Mouse (Mus musculus) common myeloid progenitor, adult 5-6 weeks (primary cell): Measurements from ENCODE around the gene Cmklr1. TPM values are rescaled to one million over a fixed set of nuclear protein-coding genes. Genes with fewer than 3 reads are reported as not detected.
A peak's percentile ranks its signal among the peaks of the same experiment; 100 is the strongest.

Experiments
- ATAC-seq: replicated peaks from 2 replicates; pipeline ENCODE4 v1.8.0; 2016; ENCODE audit warnings: low read depth, mild to moderate bottlenecking, moderate TSS enrichment, inconsistent platforms; ENCODE audit not compliant: poor library complexity, severe bottlenecking
- total RNA-seq: library from RNA; stranded (forward); fragments of 200-1000, 187-1606 nt; gene quantifications from 2 replicates; pipeline ENCODE4 v1.2.3, GENCODE M21; 2017

Gene Cmklr1
- total RNA-seq, 1 experiment from 2014 or later = 0.27 TPM

DNA sequence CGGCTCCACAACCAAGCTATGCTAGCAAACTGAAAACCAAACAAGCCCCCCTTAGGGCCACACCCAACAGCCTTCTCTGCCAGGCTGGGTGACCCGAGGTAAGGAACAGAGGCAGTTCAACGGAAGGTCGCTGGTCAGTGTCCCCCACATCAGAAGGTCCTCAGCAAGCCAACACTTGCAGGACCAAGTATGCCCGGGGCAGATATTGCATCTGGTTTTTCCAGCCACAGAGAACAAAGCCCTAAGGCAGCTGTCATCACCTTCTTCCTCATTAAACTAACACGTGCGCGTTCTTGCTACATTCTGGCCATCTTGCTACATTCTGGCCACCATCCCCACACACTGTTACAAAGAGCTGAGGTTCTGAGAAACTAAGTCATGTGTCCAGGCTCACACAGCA is 23.9 kb downstream of the Cmklr1 start:
- ATAC-seq = peak; percentile 39; the same call in 1 of the 2 replicates

DNA sequence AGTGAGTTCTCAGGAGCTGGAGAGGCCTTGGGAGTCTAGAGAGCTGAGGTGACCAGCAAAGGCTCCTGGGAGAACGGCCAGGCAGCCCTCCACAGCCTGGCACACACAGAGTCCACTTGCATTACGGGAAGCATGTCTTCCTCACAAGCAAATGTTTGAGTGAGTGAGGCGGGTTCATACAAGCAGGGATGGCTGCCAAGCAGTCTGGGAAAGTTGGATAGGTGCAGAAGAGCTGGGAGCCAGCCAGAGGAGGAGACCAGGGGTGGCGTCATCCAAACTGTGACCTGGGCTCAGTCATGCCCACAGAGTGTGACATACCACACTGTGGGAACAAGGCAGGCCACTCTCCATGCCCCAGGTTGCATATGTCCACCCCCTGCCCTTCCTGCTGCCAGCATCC is 25.2 kb downstream of the Cmklr1 start:
- ATAC-seq = no peak

DNA sequence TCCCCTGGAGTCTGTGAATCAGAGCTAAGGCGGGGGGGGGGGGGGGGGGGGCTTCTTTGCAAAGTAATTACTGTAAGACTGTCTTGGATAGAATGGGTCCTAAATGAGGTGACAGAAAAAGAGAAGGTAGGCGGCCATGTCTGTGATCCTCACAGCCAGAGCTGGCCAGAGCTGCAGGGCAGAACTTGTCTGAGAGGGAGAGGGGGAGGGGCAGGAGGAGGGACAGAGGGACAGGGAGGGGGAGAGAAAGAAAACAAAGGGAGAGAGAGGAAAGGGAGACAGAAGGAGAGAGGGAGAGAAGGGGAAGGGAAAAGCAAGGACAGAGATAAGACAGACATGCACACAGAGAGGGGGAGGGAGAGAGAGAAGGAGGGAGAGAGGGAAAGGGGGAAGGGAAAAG is 27.2 kb downstream of the Cmklr1 start:
- ATAC-seq = no peak

DNA sequence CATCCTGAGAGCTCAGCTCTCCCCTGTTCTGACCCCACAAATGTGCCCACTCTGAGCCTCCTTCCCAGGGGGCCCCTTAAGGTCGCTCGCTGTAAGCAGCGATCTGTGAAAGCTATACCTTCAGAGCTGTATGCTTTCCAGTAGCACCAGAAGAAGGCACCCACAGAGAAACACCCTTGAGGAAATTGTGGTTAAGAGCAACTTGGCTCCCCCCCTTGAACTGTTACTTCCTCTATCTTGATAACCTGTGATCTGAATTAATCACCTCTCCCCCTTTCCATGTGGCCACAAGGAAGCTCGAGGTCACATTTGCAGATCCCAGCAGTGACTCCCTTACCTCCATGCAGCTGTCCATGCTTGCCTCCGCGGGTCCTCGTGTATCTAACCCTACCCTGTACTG is 29.2 kb downstream of the Cmklr1 start:
- peak; percentile 87 for ATAC-seq

DNA sequence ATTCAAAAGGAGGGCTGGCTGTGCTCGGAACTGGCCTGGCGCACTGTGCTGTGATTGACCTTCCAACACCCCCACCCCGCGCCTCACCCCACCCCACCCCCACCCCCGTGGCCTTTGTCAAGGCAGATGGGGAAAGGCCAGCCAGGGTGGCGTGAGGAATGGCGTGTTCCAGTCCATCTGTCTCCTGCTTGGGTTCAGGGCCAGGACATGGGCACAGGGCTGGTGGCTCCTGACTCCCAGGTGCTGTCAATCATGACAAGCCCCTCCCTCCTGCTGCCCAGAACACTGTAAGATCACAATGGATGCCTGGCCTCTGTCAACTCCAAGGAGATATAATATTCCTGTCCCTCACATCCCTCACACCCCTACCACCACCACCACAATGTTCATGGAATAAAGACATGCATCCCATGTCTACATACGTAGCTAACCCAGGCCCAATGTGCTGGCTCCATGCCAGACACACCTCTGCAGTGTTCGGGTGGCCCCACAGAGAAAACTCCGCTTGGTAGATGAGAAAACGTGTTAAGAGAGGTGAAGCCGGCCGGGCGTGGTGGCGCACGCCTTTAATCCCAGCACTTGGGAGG is 30.0 kb downstream of the Cmklr1 start:
- ATAC-seq = no peak

DNA sequence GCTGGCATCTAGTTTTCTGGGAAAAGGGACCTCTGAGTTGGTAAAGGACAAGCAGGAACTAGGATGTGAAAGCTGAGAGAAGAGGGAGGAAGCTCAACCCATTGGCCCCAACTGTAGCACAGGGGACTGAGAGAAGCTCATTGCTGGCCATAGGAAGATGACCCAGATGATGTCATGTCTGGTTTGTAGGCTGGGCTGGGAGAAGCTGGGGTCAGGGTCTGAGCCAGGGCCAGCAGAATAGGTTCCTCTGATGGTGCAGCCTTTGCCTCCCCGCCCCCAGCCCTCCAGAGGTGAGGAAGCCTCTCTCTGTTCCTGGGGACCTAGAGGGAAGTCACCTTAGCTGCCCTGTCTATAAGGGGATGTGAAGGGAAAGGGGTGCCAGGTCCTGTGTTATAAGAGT is 31.1 kb downstream of the Cmklr1 start:
- ATAC-seq = no peak

DNA sequence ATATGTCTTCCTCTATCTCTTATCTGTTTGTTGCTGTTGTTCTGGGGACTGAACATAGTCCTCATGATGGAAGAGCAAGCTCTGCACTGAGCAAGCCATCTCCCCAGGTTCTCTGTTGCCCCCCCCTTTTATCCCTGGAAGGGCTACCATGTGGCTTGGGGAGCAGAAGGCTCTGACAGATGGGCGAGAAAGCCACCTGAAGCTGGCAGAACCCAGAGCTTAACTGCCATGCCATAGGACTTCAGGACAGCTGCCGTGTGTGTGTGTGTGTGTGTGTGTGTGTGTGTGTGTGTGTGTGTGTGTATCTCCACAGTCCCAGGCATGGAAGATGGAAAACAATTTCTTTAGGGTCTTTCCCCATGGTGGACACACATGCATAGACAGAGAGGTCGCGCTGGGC is 31.5 kb downstream of the Cmklr1 start:
- ATAC-seq = no peak

DNA sequence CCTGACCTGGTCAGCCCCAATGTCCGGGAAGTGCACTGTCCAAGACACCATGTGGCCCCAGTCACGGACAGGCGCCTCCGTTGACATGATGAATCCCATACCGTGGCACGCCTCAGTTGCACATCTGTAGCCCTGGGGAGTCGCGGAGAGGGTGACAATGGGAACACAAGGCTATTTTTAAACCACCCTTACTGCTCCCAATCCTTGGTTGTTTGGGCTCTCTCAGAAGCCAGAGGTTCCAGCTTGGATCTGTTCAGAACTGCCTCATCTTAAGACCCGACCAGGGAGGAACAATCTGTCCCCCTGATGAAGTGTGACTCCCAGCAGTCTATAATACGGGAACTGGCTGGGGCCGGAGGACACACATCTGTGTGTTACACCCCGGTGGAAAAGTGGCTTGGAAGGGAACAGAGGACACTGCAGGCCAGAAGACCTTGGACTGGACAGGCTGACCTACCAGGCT is 38.4 kb downstream of the Cmklr1 start:
- no peak for ATAC-seq

DNA sequence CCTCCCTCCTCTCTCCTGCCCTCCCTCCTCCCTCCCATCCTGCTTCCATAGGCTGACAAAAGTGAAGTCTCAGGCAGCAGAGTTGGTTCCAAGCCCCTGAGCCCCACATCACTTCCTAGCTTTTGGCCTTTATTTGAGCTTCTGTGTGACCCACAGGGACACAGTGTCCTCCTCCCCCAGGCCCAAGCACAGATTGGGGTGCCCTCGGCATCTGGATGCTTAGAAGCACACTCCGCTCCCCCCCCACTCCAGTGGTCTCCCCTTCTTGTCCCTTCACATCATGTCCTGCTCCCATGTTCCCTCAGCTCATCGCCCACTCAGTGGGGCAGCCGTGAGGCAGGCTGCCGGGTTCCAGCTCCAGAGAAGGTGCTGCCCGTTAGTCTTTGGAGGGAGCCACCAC is 39.1 kb downstream of the Cmklr1 start:
- ATAC-seq = no peak

DNA sequence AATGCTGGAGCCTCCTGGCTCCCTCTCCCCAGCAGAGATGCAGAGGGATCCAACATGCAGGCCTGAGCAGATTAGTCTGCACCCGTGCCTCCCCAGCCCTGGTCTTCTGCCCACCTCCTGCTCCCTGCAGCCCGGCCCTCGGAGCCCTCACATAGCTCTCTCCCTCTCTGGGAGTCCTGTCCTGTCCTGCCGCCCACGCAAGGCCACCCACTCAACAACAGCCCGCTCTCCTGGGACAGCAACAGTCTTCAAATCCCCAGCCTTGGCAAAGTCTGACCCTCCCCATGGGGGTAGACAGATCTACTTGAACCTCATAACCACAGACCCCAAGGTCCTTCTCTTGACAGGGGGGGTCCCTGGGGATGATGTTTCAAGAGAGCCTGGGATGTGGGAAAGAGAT is 39.7 kb downstream of the Cmklr1 start:
- no peak for ATAC-seq

DNA sequence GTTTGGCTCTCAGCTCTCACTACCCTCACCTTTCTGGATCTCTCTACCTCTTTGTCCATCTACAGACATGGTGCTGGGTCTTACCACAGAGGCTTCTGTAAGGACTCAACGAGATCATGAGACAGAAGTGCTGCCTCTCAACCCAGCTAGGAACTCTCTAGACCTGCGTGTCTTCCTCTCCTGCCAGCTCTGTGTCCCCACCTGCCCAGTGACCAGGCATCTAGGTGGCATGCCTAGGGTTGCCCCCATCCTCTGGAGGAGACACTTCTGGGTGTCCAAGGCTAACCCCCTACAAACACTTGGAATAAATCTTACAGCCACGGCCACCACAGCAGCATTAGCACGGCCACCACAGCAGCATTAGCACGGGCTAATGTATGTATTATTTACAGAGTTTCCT is 40.3 kb downstream of the Cmklr1 start:
- no peak for ATAC-seq

DNA sequence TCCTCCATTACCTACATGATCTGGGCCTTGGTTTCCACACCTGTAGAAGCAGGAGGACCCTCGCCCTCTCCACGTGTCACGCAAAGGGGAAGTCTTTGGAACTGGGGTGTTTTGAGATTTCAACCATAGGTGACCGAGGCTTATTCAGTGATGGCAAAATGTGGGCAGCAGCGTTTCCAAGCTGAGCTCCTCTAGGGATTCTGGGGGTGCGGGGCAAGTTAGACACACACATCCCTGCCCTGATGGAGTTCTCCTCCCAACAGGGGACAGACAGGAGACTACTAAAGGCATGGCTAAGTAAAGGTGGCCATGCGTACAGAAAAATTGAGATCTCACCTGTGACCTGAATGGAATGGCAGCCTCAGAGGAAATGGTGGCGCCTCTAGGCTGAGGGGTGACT is 41.7 kb downstream of the Cmklr1 start:
- ATAC-seq = no peak

DNA sequence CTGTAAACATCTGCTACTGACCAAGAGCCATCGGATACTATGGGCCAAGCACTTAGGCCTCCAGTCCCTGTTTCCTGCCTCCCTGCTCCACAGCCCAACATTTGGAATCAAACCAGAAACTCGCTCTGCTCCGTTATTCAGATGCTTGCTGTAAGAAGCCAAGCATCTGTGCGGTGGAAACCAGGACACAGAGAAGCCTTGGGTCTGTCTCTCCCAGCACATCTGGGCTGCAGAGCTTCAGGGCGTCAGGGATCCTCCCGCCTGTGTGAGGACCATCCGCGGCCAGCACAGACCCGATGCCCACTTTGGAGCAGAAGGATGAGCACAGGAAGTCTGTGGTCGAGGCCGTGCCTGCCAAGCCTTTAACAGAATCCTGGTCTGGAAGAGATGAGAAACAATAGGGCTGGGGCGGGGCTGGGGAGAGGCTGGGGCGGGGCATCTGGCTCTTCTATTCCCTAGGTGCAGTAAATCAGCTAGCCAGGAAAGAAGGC is 42.2 kb downstream of the Cmklr1 start:
- 0 out of 2 replicates have a peak, but pooled peaks have one; percentile 25 for ATAC-seq

DNA sequence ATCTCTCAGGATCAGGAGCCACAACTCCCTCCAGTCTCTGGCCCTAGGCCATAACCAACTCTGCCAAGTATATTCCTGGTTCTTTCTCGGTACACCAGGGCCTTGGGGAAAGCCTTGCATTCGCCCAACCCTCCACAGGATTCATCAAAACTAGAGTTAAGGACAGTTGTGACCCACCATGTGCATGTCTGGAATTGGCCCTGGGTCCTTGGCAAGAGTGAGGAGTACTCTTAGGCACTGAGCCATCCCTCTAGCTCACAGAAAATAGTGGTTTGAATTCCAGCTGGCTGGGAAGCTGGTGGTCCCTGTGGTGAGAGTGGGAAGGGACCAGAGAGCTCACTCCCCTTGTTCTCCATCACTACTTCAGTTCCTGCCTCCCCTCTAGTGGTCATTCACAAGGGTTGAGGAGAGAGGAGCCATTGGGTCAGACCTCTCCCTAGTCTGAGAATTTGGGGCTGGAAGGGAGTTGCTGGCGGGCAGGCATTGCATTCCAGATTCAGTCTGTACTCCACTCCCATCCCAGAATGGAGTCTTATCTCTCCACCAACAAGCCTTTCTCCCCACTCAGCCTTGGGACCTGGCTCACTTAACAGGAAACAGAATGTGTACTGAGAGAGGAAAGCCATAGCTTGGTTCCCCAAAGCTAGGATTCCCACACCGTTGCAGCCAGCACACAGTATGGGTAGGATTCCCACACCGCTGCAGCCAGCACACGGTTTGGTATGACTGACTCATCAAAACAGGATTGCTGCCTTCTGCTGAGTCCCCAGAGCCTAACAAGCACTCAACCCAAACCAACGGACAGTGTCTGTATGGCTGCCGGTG is 43.1 kb downstream of the Cmklr1 start:
- no peak for ATAC-seq

DNA sequence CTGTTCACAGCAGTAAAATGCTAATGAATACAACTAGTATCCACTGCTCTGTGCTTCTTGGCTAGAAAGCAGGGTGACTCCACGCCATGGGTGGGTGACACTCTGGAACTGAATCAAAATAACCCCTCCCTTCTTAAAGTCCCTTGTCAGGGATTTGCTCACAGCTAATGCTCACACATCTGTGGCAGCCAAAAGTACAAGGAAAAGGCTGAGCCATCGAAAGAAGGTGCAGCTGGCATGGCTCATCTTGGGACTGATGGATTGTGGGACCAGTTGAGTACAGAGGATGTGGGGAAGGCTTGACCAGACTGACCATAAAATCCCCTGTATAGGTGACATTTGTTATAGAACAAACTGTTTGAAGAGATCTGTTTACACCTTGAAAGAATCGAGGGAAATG is 44.1 kb downstream of the Cmklr1 start:
- ATAC-seq = no peak

DNA sequence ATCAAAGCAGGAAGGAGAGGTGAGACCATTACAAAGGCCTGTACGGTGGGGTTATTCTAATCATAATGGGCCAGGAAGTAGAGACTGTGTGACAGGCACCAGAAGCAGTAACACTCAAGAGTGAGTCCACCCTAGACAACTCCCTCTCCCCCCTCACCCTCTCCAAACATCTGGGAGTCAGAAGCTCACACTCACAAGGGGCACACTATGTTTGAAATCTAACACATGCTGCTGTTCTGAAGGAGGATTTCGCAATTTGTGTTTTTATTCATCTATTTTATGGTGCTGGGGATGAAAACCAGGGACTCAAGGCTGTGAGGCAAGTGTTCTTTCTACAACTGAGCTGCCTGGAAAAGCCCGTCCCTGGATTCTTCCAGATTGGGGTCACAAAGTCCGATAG is 45.5 kb downstream of the Cmklr1 start:
- no peak for ATAC-seq

DNA sequence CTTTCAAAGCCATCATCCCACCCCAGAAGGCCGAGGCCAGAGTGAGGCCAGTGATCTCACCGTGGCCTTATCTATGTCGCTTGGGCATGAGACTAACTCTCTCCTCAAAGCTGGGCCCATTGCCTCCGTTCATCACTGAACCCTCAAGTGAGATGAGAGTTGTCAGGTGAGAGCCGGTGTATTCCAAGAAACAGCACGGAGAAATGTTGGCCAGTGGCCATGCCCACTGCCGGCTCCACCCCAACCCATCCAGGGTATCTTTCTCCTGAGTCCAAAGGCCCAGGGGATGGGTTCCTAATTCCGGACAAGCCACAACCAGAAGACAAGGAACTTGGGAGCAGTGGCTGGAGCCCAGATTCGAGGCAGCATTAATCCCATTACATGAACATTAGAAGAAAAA is 46.8 kb downstream of the Cmklr1 start:
- ATAC-seq = no peak

DNA sequence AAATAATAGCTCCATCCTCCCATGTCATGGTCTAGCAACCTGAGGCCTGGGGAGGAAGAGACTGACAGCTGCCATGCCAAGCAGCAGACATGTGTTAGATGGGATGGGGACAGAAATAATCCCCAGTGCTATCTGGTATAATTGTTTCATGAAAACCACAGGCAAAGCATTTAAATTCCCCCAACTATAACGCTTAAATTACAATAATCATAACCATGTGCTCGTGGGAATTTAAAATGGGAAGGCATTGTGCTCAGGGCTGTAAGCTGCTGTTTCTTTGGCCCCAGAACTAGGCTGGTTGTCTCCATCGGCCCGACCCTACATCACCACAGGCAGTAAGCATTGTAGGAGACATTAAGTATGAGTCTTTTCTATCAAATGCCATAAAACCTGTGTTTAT is 49.4 kb downstream of the Cmklr1 start:
- no peak for ATAC-seq

DNA sequence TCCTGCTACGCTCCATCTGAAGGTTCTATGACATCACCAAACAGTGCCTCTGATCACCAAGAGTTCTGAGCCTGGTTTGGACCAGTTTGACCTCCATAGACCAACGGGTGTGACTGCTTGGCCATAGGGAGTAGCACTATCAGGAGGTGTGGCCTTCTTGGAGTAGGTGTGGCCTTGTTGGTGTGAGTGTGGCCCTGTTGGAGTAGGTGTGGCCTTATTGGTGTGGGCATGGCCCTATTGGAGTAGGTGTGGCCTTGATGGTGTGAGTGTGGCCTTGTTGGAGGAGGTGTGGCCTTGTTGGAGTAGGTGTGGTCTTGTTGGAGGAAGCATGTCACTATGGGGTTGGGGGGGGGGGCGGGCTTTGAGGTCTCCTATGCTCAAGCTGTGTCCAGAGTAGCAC is 50.0 kb downstream of the Cmklr1 start:
- no peak for ATAC-seq

DNA sequence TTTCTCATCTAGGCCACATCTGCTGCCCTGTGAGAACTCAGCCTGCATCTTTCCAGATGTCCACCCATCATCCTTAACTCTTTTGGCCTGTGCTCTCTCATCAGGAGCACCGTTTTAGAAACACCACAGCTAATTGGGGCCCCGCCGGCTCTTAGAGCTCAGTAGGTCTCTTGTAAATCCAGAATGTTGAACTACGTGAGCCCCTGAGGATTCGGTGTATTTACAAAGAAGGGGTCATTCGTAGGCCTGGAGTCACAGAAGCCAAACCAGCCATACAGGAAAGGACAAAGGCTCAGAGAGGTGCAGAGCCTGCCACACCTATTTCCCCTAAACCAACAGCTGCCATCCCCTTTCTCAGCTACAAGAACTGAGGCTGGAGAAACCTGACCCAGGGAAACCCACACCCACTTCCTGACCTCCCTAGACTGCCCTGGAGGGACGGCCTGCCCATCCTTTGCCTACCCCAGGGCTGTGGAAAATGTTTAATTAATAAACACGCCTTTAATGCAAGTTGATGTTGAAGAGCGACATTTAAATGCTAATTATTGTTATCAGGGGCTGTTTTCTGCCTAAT is 53.4 kb downstream of the Cmklr1 start:
- ATAC-seq = no peak

DNA sequence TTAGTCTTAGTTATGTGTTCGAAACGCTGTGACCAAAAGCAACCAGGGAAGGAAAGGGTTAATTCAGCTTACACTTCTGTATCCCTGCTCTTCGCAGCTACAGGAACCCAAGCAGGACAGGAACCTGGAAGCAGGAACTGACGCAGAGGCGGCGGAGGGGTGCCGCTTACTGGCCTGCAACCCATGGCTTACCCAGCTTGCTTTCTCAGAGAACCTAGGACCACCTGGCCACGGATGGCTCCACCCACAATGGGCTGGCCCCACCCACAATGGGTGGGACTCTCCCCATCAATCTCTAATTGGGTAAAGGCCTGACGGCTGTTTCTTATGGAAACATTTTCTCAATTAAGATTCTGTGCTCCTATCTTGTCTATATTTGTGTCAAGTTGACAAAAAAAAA is 54.0 kb downstream of the Cmklr1 start:
- ATAC-seq = no peak
